Comparison of ENCODE assay signal across 18 mouse cellular contexts in genomic region chr17:50517781-50518415, GRCm38 (mm10).
"Had no signal": no experiment of that assay in that cellular context is flagged by ENCODE, and none has a peak within 500 bp of the region (broad histone marks: within the 10 kb centered on the region; RNA-seq: fewer than 3 reads in every experiment).

No protein-coding gene starts in this region.

- H3K4me1 ChIP-seq: kidney, embryonic 15.5 days had no signal

- ATAC-seq: intestine, embryonic 16.5 days; midbrain, embryonic 16.5 days had no signal

- H3K27ac ChIP-seq: kidney, embryonic 15.5 days; limb, embryonic 10.5 days; liver, embryonic 15.5 days; midbrain, embryonic 10.5 days; neural tube, embryonic 13.5 days; stomach, embryonic 15.5 days had no signal

- DNase-seq: kidney, adult 2 months; kidney, postnatal 14 days; layer of hippocampus, adult 9-11 months; layer of hippocampus, postnatal 36 days; lung, adult 2 months; lung, postnatal 14 days; right cerebral cortex, adult 18-20 months; right cerebral cortex, postnatal 25 days; thymus, postnatal 4 days had no signal

- H3K4me3 ChIP-seq: kidney, embryonic 15.5 days; limb, embryonic 10.5 days; liver, embryonic 15.5 days; midbrain, embryonic 10.5 days; neural tube, embryonic 13.5 days; stomach, embryonic 15.5 days had no signal

- H3K36me3 ChIP-seq: kidney, embryonic 15.5 days; limb, embryonic 10.5 days; liver, embryonic 15.5 days; midbrain, embryonic 10.5 days; neural tube, embryonic 13.5 days; stomach, embryonic 15.5 days had no signal

- H3K9ac ChIP-seq: kidney, embryonic 15.5 days; liver, embryonic 15.5 days; neural tube, embryonic 13.5 days; stomach, embryonic 15.5 days had no signal

- H3K27me3 ChIP-seq: kidney, embryonic 15.5 days; liver, embryonic 15.5 days; neural tube, embryonic 13.5 days; stomach, embryonic 15.5 days had no signal

- H3K4me2 ChIP-seq: kidney, embryonic 15.5 days; liver, embryonic 11.5 days; liver, embryonic 15.5 days; neural tube, embryonic 13.5 days; stomach, embryonic 15.5 days had no signal

- H3K9me3 ChIP-seq: kidney, embryonic 15.5 days; limb, embryonic 10.5 days; liver, embryonic 15.5 days; midbrain, embryonic 10.5 days; neural tube, embryonic 13.5 days; stomach, embryonic 15.5 days had no signal
